Mouse (Mus musculus): ENCODE data around the gene Dtx3. TPM values are rescaled to one million over a fixed set of nuclear protein-coding genes. Genes with fewer than 3 reads are reported as not detected.

Dtx3 gene
- polyA plus RNA-seq, 1 experiment: 60.1 TPM

GRCm38 (mm10) chr10:127179871-127180694 lies 15.4 kb downstream of the Dtx3 start, which contains the start of gene Slc26a10:
Gene Slc26a10, minus strand, starts transcription at chr10:127180645.
- Histone ChIP-seq H3K4me3 (ENCODE audit: insufficient read depth, low read length) (no peak within 1 kb of the TSS), H3K4me1 (ENCODE audit: control insufficient read depth, insufficient read depth, low read length) (peaks cover 8% of the 10 kb centered on the region; the same call in 1 of the 2 replicates), H3K27ac (ENCODE audit: insufficient read depth, low read depth, low read length) (no peak within 1 kb of the TSS)
- TF ChIP-seq POLR2A (IDR thresholded peaks at IDR 0.05; ENCODE audit: borderline replicate concordance, low read depth, low read length) (no peak), CTCF (IDR thresholded peaks at IDR 0.05; ENCODE audit: low read depth, low read length) (no peak)

GRCm38 (mm10) chr10:127178286-127179027 lies 17.1 kb downstream of the Dtx3 start:
- peak overlapping the region; percentile 35 for H3K4me3 ChIP-seq (ENCODE audit: insufficient read depth, low read length)
- peaks cover 8% of the 10 kb centered on the region; the same call in 1 of the 2 replicates for H3K4me1 ChIP-seq (ENCODE audit: control insufficient read depth, insufficient read depth, low read length)
- no peak overlapping the region for H3K27ac ChIP-seq (ENCODE audit: insufficient read depth, low read depth, low read length)
- TF ChIP-seq POLR2A (IDR thresholded peaks at IDR 0.05; ENCODE audit: borderline replicate concordance, low read depth, low read length) (no peak), CTCF (IDR thresholded peaks at IDR 0.05; ENCODE audit: low read depth, low read length) (no peak)

- Histone ChIP-seq H3K4me3 (ENCODE audit: insufficient read depth, low read length) (peak overlapping the region; percentile 35), H3K27ac (ENCODE audit: insufficient read depth, low read depth, low read length) (no peak overlapping the region), H3K4me1 (ENCODE audit: control insufficient read depth, insufficient read depth, low read length) (peaks cover 8% of the 10 kb centered on the region; the same call in 1 of the 2 replicates)
- TF ChIP-seq CTCF (IDR thresholded peaks at IDR 0.05; ENCODE audit: low read depth, low read length): peak; percentile 85
- TF ChIP-seq POLR2A (IDR thresholded peaks at IDR 0.05; ENCODE audit: borderline replicate concordance, low read depth, low read length): no peak
These were observed 17.8 kb downstream of the Dtx3 start for GRCm38 (mm10) chr10:127177719-127178118.

GRCm38 (mm10) chr10:127177235-127177634 lies 18.3 kb downstream of the Dtx3 start:
- peaks cover 8% of the 10 kb centered on the region; the same call in 1 of the 2 replicates for H3K4me1 ChIP-seq (ENCODE audit: control insufficient read depth, insufficient read depth, low read length)
- TF ChIP-seq CTCF (IDR thresholded peaks at IDR 0.05; ENCODE audit: low read depth, low read length) (no peak), POLR2A (IDR thresholded peaks at IDR 0.05; ENCODE audit: borderline replicate concordance, low read depth, low read length) (no peak)
- no peak overlapping the region for H3K4me3 ChIP-seq (ENCODE audit: insufficient read depth, low read length)
- no peak overlapping the region for H3K27ac ChIP-seq (ENCODE audit: insufficient read depth, low read depth, low read length)

- no peak overlapping the region for H3K4me3 ChIP-seq (ENCODE audit: insufficient read depth, low read length)
These were observed 18.8 kb downstream of the Dtx3 start for GRCm38 (mm10) chr10:127176756-127177155.

GRCm38 (mm10) chr10:127176228-127176627 lies 19.3 kb downstream of the Dtx3 start:
- TF ChIP-seq POLR2A (IDR thresholded peaks at IDR 0.05; ENCODE audit: borderline replicate concordance, low read depth, low read length): no peak
- H3K4me1 ChIP-seq (ENCODE audit: control insufficient read depth, insufficient read depth, low read length): peaks cover 8% of the 10 kb centered on the region; the same call in 1 of the 2 replicates
- no peak overlapping the region for H3K27ac ChIP-seq (ENCODE audit: insufficient read depth, low read depth, low read length)
- H3K4me3 ChIP-seq (ENCODE audit: insufficient read depth, low read length): no peak overlapping the region

More at GRCm38 (mm10) chr10:127176756-127177155, 18.8 kb downstream of the Dtx3 start:
- TF ChIP-seq CTCF (IDR thresholded peaks at IDR 0.05; ENCODE audit: low read depth, low read length) (no peak), POLR2A (IDR thresholded peaks at IDR 0.05; ENCODE audit: borderline replicate concordance, low read depth, low read length) (no peak)
- H3K27ac ChIP-seq (ENCODE audit: insufficient read depth, low read depth, low read length): no peak overlapping the region
- H3K4me1 ChIP-seq (ENCODE audit: control insufficient read depth, insufficient read depth, low read length): peaks cover 8% of the 10 kb centered on the region; the same call in 1 of the 2 replicates

- Histone ChIP-seq H3K4me1 (ENCODE audit: control insufficient read depth, insufficient read depth, low read length) (peaks cover 8% of the 10 kb centered on the region; the same call in 1 of the 2 replicates), H3K27ac (ENCODE audit: insufficient read depth, low read depth, low read length) (no peak overlapping the region), H3K4me3 (ENCODE audit: insufficient read depth, low read length) (no peak overlapping the region)
- TF ChIP-seq CTCF (IDR thresholded peaks at IDR 0.05; ENCODE audit: low read depth, low read length) (no peak), POLR2A (IDR thresholded peaks at IDR 0.05; ENCODE audit: borderline replicate concordance, low read depth, low read length) (no peak)
These were observed 21.4 kb downstream of the Dtx3 start for GRCm38 (mm10) chr10:127174170-127174569.

- Histone ChIP-seq H3K27ac (ENCODE audit: insufficient read depth, low read depth, low read length) (no peak overlapping the region), H3K4me3 (ENCODE audit: insufficient read depth, low read length) (no peak overlapping the region), H3K4me1 (ENCODE audit: control insufficient read depth, insufficient read depth, low read length) (peaks cover 5% of the 10 kb centered on the region; the same call in 1 of the 2 replicates)
- TF ChIP-seq POLR2A (IDR thresholded peaks at IDR 0.05; ENCODE audit: borderline replicate concordance, low read depth, low read length) (no peak), CTCF (IDR thresholded peaks at IDR 0.05; ENCODE audit: low read depth, low read length) (no peak)
These were observed 22.1 kb downstream of the Dtx3 start for GRCm38 (mm10) chr10:127173148-127174065.

GRCm38 (mm10) chr10:127171631-127172200 lies 23.8 kb downstream of the Dtx3 start:
- Histone ChIP-seq H3K4me3 (ENCODE audit: insufficient read depth, low read length) (no peak overlapping the region), H3K27ac (ENCODE audit: insufficient read depth, low read depth, low read length) (no peak overlapping the region), H3K4me1 (ENCODE audit: control insufficient read depth, insufficient read depth, low read length) (peaks cover 7% of the 10 kb centered on the region)
- TF ChIP-seq POLR2A (IDR thresholded peaks at IDR 0.05; ENCODE audit: borderline replicate concordance, low read depth, low read length): no peak
- TF ChIP-seq CTCF (IDR thresholded peaks at IDR 0.05; ENCODE audit: low read depth, low read length): no peak

Data from bone marrow macrophage, adult 2 months (primary cell).